Mouse (Mus musculus) MN1 (cell line): ENCODE measurements around the gene Hdc.

Experiments used
- DNase-seq: peaks from one replicate; pipeline ENCODE4 v3.0.0-alpha.2; 2016; ENCODE audit warnings: low spot score

Gene Hdc

GRCm38 (mm10) chr2:126552357-126553290 is 66.5 kb downstream of the Hdc start, which contains the start of gene Slc27a2:
TSS of gene Slc27a2 (plus strand) at chr2:126552407.
- no peak for DNase-seq

GRCm38 (mm10) chr2:126551896-126552295 is 67.2 kb downstream of the Hdc start:
- no peak for DNase-seq

- no peak for DNase-seq
Measured at GRCm38 (mm10) chr2:126551244-126551890, 67.7 kb downstream of the Hdc start.

GRCm38 (mm10) chr2:126549681-126550080 is 69.4 kb downstream of the Hdc start:
- DNase-seq, result no peak

- DNase-seq, result no peak
Measured at GRCm38 (mm10) chr2:126546392-126546791, 72.7 kb downstream of the Hdc start.

- no peak for DNase-seq
Measured at GRCm38 (mm10) chr2:126545297-126545696, 73.8 kb downstream of the Hdc start.
